Mouse (Mus musculus) heart, embryonic 16.5 days (tissue): ENCODE data around the gene Olfr972. TPM values are rescaled to one million over a fixed set of nuclear protein-coding genes. Genes with fewer than 3 reads are reported as not detected.
"Not testable (repeated sequence)": the region's sequence is repeated elsewhere in the genome, so short reads cannot be mapped to it uniquely, and the experiment has no call there.

Source experiments
- ATAC-seq: fragments of 200-750 bp; cut with Nextera tagmentation; replicated peaks from 2 replicates; pipeline ENCODE4 v1.8.0; 2017; ENCODE audit warnings: moderate number of reproducible peaks; ENCODE audit not compliant: insufficient read depth, low FRiP score; ENCODE audit errors: extremely low read depth
- H3K27ac ChIP-seq: fragments of 300-500 bp; sonication (generic); 2 replicates; pipeline ENCODE4 v1.5.1; 2014; ENCODE audit warnings: mild to moderate bottlenecking, low read length, control low read depth, moderate library complexity
- H3K27me3 ChIP-seq: fragments of 300-500 bp; sonication (generic); 2 replicates; pipeline ENCODE4 v1.6.1; 2014; ENCODE audit warnings: low read length, mixed read lengths; ENCODE audit not compliant: control insufficient read depth, insufficient read depth
- H3K36me3 ChIP-seq: fragments of 300-500 bp; sonication (generic); 2 replicates; pipeline ENCODE4 v1.6.1; 2014; ENCODE audit not compliant: control insufficient read depth, insufficient read depth
- H3K4me1 ChIP-seq: fragments of 300-500 bp; sonication (generic); 2 replicates; pipeline ENCODE4 v1.6.1; 2014; ENCODE audit warnings: low read length, mixed read lengths; ENCODE audit not compliant: control insufficient read depth, insufficient read depth
- H3K4me2 ChIP-seq: fragments of 300-500 bp; sonication (generic); 2 replicates; pipeline ENCODE4 v1.6.1; 2014; ENCODE audit warnings: low read depth, mild to moderate bottlenecking, control low read depth, low read length
- H3K4me3 ChIP-seq: fragments of 300-500 bp; sonication (generic); 2 replicates; pipeline ENCODE4 v1.5.1; 2014; ENCODE audit warnings: mild to moderate bottlenecking, control low read depth, low read length
- H3K9ac ChIP-seq: fragments of 300-500 bp; sonication (generic); 2 replicates; pipeline ENCODE4 v1.6.1; 2014; ENCODE audit warnings: low read length, control low read depth
- H3K9me3 ChIP-seq: fragments of 300-500 bp; sonication (generic); replicated peaks from 2 replicates; pipeline ENCODE4 v1.6.1; 2016; ENCODE audit warnings: low read length; ENCODE audit not compliant: control insufficient read depth
- WGBS: fragments of 180-500 bp; shearing (Covaris S2); extraction: QIAGEN DNeasy Blood & Tissue Kit; methylation state at CpG from one replicate; pipeline ENCODE4 v1.1.7; 2014; 5-methylcytosine and 5-hydroxymethylcytosine counted together
- polyA plus RNA-seq: library from polyadenylated mRNA; unstranded; fragments of >200 nt; fragmentation: Nextera tagmentation; extraction: Ambion mirVana; gene quantifications from 2 replicates; pipeline ENCODE4 v1.2.1, GENCODE M21; 2015

The Olfr972 gene
- polyA plus RNA-seq, result not detected in 2 replicates

DNA sequence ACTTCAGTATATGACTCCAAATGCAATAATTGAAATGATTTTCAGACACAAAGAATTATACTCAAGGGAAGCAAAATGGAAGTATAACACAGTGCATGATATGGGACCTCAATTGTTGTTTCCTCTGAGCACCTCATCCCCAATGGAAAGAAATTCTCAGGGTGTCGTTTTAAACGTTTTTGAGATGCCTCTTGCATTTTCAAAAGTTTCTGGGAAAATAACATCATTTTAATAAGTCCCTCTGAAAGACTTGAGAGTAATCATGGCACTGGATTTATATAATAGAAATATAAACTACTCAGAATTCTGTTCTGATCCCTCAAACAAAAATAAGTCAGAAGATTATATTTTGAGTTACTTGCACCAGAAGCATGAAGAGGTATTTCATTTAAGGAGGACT lies at the start of gene Olfr972:
Gene Olfr972 (plus strand): TSS at position 301 of the 400 bp plus-strand sequence.
- Histone ChIP-seq H3K27ac (no peak within 1 kb of the TSS), H3K27me3 (no peaks in the 10 kb centered on the region), H3K9ac (no peak within 1 kb of the TSS), H3K4me1 (no peaks in the 10 kb centered on the region), H3K4me3 (no peak within 1 kb of the TSS), H3K36me3 (no peaks in the 10 kb centered on the region), H3K4me2 (no peak within 1 kb of the TSS), H3K9me3 (no peaks in the 10 kb centered on the region)
- 56% methylated on average over 2 of the region's 2 CpGs for WGBS
- ATAC-seq, result no peak

DNA sequence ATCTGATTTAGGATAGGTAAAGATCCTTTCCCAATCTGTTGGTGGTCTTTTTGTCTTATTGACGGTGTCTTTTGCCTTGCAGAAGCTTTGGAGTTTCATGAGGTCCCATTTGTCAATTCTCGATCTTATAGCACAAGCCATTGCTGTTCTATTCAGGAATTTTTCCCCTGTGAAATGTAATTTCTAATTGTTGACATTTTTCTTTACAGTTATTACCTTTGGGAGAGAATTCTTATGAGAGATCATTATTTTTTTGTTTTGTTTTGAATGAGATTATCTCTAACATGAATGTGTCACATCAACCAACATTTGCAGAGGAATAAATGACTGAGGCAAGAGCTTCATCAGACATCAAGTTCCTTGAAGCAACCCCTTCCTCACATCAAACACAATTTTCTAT lies 29.6 kb upstream of the Olfr972 start, which contains the start of gene Olfr971:
Gene Olfr971 (plus strand): TSS at position 301 of the 400 bp plus-strand sequence.
- H3K4me2 ChIP-seq, H3K27me3 ChIP-seq, H3K4me1 ChIP-seq, H3K4me3 ChIP-seq, ATAC-seq, H3K9ac ChIP-seq, H3K36me3 ChIP-seq, H3K27ac ChIP-seq, H3K9me3 ChIP-seq: not testable (repeated sequence)
- 76% methylated on average over 1 of the region's 2 CpGs for WGBS

DNA sequence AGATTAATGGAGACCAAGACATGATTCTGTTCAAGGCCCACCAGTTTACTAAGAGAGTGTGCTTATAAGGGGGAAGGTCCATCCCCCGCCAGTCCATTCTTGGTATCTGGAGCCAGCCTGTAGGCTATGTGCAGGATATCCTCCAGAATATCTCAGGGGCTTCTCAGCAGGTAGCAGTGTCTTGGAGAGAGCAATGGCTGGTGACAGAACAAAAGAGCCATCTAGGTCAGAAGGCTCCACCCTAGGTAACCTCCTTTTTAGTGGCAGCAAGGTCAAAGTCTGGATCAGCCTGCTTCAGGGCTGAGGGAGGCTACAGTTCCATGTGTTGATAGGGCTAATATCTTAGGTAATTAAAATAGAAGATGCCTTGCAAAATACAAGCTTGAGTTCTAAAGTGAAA lies 5.8 kb downstream of the Olfr972 start:
- 58% methylated on average over 1 of the region's 1 CpGs for WGBS
- H3K27ac ChIP-seq, H3K9me3 ChIP-seq, H3K9ac ChIP-seq, H3K36me3 ChIP-seq, H3K4me1 ChIP-seq, ATAC-seq, H3K4me3 ChIP-seq, H3K4me2 ChIP-seq, H3K27me3 ChIP-seq: not testable (repeated sequence)

DNA sequence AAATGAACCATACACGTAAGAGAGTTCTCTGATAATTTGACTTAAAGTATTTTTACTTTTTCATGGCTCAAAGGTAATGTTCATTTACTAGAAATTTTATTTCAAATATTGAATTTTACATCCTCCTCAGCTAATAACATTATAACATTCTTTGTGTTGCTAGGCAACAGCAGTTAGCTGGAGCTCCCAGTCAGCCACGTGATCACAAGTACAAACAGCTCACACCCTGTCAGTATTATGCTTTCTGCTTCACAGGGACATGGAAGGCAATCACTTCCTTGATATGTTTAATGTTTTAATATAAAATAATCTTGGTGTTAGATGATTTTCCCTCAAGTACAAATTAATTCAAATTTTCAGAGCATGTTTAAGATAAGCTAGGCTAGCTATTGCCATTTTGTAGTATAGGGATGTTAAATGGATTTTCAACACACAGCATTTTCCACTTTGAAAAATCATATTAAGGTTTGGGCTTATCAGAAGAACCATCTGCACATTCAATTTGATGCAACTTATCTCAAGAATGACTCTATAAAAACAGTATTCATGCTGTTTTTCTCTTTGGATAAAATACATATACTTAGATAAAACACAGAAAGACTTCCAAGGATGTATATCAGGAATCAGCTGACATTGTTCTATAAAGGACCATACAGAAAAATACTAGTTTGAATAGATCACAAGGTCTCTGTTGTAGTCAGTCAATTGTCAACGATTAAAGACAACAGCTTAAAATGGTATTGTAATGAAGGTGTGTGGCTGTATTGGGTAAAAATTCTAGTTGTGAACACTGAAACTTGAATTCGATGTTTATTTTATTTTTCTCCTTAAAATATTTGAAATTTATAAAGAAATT lies 11.5 kb downstream of the Olfr972 start:
- H3K9me3 ChIP-seq, H3K4me2 ChIP-seq, H3K4me1 ChIP-seq, H3K27me3 ChIP-seq, H3K27ac ChIP-seq, H3K9ac ChIP-seq, ATAC-seq, H3K36me3 ChIP-seq, H3K4me3 ChIP-seq: not testable (repeated sequence)
- no CpG with 5 or more reads among the region's 4 CpGs for WGBS

DNA sequence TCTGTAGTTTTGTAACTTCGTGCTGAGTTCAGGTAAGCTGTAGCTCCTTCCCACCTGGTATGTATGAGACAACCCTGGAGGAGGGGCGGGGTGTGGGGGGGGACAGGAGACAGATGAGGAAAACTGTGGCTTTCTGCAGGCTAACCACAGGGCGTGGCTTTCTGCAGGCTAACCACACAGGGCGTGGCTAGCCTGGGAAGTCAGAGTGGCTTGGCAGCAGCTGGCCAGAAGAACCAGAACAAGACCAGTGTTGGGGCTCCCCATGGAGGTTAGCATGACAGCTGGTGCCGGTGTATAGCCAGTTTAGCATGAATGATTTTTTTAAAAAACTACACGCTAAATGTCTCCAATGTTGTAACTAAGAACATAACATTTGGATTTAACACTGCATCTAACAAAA lies 38.9 kb downstream of the Olfr972 start:
- no peak overlapping the region for H3K4me3 ChIP-seq
- no peak overlapping the region for H3K9ac ChIP-seq
- no peaks in the 10 kb centered on the region for H3K27me3 ChIP-seq
- H3K27ac ChIP-seq, result no peak overlapping the region
- WGBS, result 66% methylated on average over 6 of the region's 6 CpGs
- no peak overlapping the region for H3K4me2 ChIP-seq
- ATAC-seq, result no peak
- no peaks in the 10 kb centered on the region for H3K4me1 ChIP-seq
- no peaks in the 10 kb centered on the region for H3K36me3 ChIP-seq
- no peaks in the 10 kb centered on the region for H3K9me3 ChIP-seq

DNA sequence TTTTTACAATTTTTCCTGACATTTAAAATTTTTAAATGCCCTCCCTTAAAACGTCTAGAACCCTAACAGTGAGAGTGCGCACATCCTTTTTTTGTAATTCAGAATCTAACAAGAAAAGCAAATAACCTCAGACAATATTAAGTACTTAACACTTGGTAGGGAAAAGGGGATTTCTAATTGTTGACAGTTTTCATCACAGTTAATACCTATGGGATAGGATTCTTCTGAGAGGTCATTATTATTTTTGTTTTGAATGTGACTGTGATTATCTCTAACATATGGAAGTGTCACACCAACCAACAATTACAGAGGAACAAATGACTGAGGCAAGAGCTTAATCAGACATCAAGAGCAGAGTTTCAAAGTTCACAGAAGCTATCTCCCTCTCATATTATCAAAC lies 40.8 kb downstream of the Olfr972 start, which contains the start of gene Olfr229:
Gene Olfr229 (plus strand): TSS at position 301 of the 400 bp plus-strand sequence.
- 68% methylated on average over 2 of the region's 2 CpGs for WGBS

DNA sequence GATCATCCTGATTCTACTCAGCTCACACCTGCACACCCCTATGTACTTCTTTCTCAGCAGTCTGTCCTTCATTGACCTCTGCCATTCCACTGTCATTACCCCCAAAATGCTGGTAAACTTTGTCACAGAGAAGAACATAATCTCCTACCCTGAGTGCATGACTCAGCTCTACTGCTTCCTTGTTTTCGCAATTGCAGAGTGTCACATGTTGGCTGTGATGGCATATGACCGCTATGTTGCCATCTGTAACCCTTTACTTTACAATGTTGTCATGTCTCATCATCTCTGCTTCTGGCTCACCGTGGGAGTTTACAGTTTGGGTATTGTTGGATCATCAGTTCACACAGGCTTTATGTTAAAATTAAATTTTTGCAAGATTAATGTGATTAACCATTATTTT lies 43.7 kb downstream of the Olfr972 start:
- ATAC-seq, result no peak
- Histone ChIP-seq H3K4me2 (no peak overlapping the region), H3K27ac (no peak overlapping the region), H3K9me3 (no peaks in the 10 kb centered on the region), H3K9ac (no peak overlapping the region), H3K36me3 (no peaks in the 10 kb centered on the region), H3K27me3 (no peaks in the 10 kb centered on the region), H3K4me1 (no peaks in the 10 kb centered on the region), H3K4me3 (no peak overlapping the region)
- WGBS, result 67% methylated on average over 3 of the region's 3 CpGs

More for the DNA sequence above, 40.8 kb downstream of the Olfr972 start, which contains the start of gene Olfr229:
- Histone ChIP-seq H3K27me3 (no peaks in the 10 kb centered on the region), H3K9ac (no peak within 1 kb of the TSS), H3K4me1 (no peaks in the 10 kb centered on the region), H3K27ac (no peak within 1 kb of the TSS), H3K4me2 (no peak within 1 kb of the TSS), H3K9me3 (no peaks in the 10 kb centered on the region), H3K36me3 (no peaks in the 10 kb centered on the region), H3K4me3 (no peak within 1 kb of the TSS)
- no peak for ATAC-seq

Other genes with a start within 250 kb of the Olfr972 start
- not detected in 2 replicates for gene Olfr960, start 245.0 kb upstream of the Olfr972 start, polyA plus RNA-seq
- gene Olfr961, start 221.3 kb upstream of the Olfr972 start, polyA plus RNA-seq, result not detected in 2 replicates
- gene Olfr963, start 199.2 kb upstream of the Olfr972 start, polyA plus RNA-seq, result not detected in 2 replicates
- not detected in 2 replicates for gene Olfr149, start 159.3 kb upstream of the Olfr972 start, polyA plus RNA-seq
- gene Olfr965, start 155.1 kb upstream of the Olfr972 start, polyA plus RNA-seq, result not detected in 2 replicates
- gene Olfr150, start 135.4 kb upstream of the Olfr972 start, polyA plus RNA-seq, result not detected in 2 replicates
- gene Olfr967, start 120.2 kb upstream of the Olfr972 start, polyA plus RNA-seq, result not detected in 2 replicates
- not detected in 2 replicates for gene Olfr968, start 83.2 kb upstream of the Olfr972 start, polyA plus RNA-seq
- not detected in 2 replicates for gene Olfr969, start 75.5 kb upstream of the Olfr972 start, polyA plus RNA-seq
- not detected in 2 replicates for gene Olfr970, start 57.6 kb upstream of the Olfr972 start, polyA plus RNA-seq
- not detected in 2 replicates for gene Olfr971, start 29.5 kb upstream of the Olfr972 start, polyA plus RNA-seq
- gene Olfr229, start 40.9 kb downstream of the Olfr972 start, polyA plus RNA-seq, result not detected in 2 replicates
- not detected in 2 replicates for gene Olfr974, start 71.1 kb downstream of the Olfr972 start, polyA plus RNA-seq
- gene Olfr975, start 85.6 kb downstream of the Olfr972 start, polyA plus RNA-seq, result not detected in 2 replicates
- not detected in 2 replicates for gene Olfr976, start 94.7 kb downstream of the Olfr972 start, polyA plus RNA-seq
- gene Olfr978, start 125.7 kb downstream of the Olfr972 start, polyA plus RNA-seq, result not detected in 2 replicates
- gene Olfr979, start 137.0 kb downstream of the Olfr972 start, polyA plus RNA-seq, result not detected in 2 replicates
- gene Olfr980, start 143.2 kb downstream of the Olfr972 start, polyA plus RNA-seq, result not detected in 2 replicates
- gene Olfr981, start 155.0 kb downstream of the Olfr972 start, polyA plus RNA-seq, result not detected in 2 replicates
- not detected in 2 replicates for gene Olfr982, start 207.4 kb downstream of the Olfr972 start, polyA plus RNA-seq
- gene Olfr983, start 227.2 kb downstream of the Olfr972 start, polyA plus RNA-seq, result not detected in 2 replicates
- not detected in 2 replicates for gene Olfr984, start 247.8 kb downstream of the Olfr972 start, polyA plus RNA-seq